Mouse (Mus musculus) limb, embryonic 14.5 days (tissue): Measurements from ENCODE around the gene Ppbp. TPM values are rescaled to one million over a fixed set of nuclear protein-coding genes. Genes with fewer than 3 reads are reported as not detected.

Experiments used
- ATAC-seq: fragments of 200-750 bp; cut with Nextera tagmentation; 2 replicates; pipeline ENCODE4 v1.8.0; 2017; ENCODE audit warnings: low read depth, moderate number of reproducible peaks, moderate TSS enrichment; ENCODE audit not compliant: low FRiP score
- DNase-seq: peaks from one replicate; pipeline ENCODE4 v3.0.0-alpha.2; 2015; ENCODE audit warnings: low spot score
- H3K27ac ChIP-seq: fragments of 300-500 bp; sonication (generic); replicated peaks from 2 replicates; pipeline ENCODE4 v1.5.1; 2014; ENCODE audit warnings: low read depth, mild to moderate bottlenecking, low read length, moderate library complexity, mixed read lengths
- H3K27me3 ChIP-seq: fragments of 300-500 bp; sonication (generic); 2 replicates; pipeline ENCODE4 v1.6.1; 2014; ENCODE audit warnings: low read length, mixed read lengths; ENCODE audit not compliant: control insufficient read depth, insufficient read depth
- H3K36me3 ChIP-seq: fragments of 300-500 bp; sonication (generic); 2 replicates; pipeline ENCODE4 v1.6.1; 2014; ENCODE audit warnings: mild to moderate bottlenecking, low read length, moderate library complexity, mixed read lengths; ENCODE audit not compliant: control insufficient read depth, insufficient read depth
- H3K4me1 ChIP-seq: fragments of 300-500 bp; sonication (generic); 2 replicates; pipeline ENCODE4 v1.6.1; 2014; ENCODE audit warnings: antibody characterized with exemption, low read length, mixed read lengths; ENCODE audit not compliant: control insufficient read depth, insufficient read depth
- H3K4me2 ChIP-seq: fragments of 300-500 bp; sonication (generic); replicated peaks from 2 replicates; pipeline ENCODE4 v1.6.1; 2014; ENCODE audit warnings: low read depth, mild to moderate bottlenecking, low read length, moderate library complexity; ENCODE audit not compliant: severe bottlenecking
- H3K4me3 ChIP-seq: fragments of 300-500 bp; sonication (generic); replicated peaks from 2 replicates; pipeline ENCODE4 v1.5.1; 2014; ENCODE audit warnings: low read length
- H3K9ac ChIP-seq: fragments of 300-500 bp; sonication (generic); 2 replicates; pipeline ENCODE4 v1.6.1; 2014; ENCODE audit warnings: mild to moderate bottlenecking, low read depth, low read length, moderate library complexity; ENCODE audit not compliant: severe bottlenecking
- H3K9me3 ChIP-seq: fragments of 300-500 bp; sonication (generic); 2 replicates; pipeline ENCODE4 v1.6.1; 2016; ENCODE audit warnings: low read length; ENCODE audit not compliant: control insufficient read depth
- POLR2A ChIP-seq: fragments of 200-500 bp; IDR thresholded peaks from 2 replicates; pipeline ENCODE4 v1.8.0; 2012; ENCODE audit warnings: inconsistent platforms, mild to moderate bottlenecking, moderate library complexity, borderline replicate concordance; ENCODE audit not compliant: insufficient read depth, insufficient read length; ENCODE audit errors: extremely low read depth
- WGBS: fragments of 180-500 bp; shearing (Covaris S2); extraction: QIAGEN DNeasy Blood & Tissue Kit; methylation state at CpG from one replicate; pipeline ENCODE4 v1.1.7; 2014; 5-methylcytosine and 5-hydroxymethylcytosine counted together
- polyA plus RNA-seq, 2 experiments: library from polyadenylated mRNA; depleted of rRNA in 1 of 2; stranded (reverse) in 1 of 2; unstranded in 1 of 2; fragments of >200 nt; fragmentation: Nextera tagmentation in 1 of 2; extraction: Ambion mirVana in 1 of 2; gene quantifications; 2 replicates each; pipeline versions ENCODE4 v1.2.1 to v1.2.3; 2012 to 2014

Ppbp gene
- polyA plus RNA-seq, 2 experiments: 1.6 to 3.0 TPM

GRCm38 (mm10) chr5:90775562-90775961 is 7.2 kb downstream of the Ppbp start:
- H3K4me3 ChIP-seq: no peak overlapping the region
- H3K36me3 ChIP-seq: no peaks in the 10 kb centered on the region
- no peak overlapping the region for H3K9ac ChIP-seq
- DNase-seq: no peak
- no peak for TF ChIP-seq POLR2A
- H3K27me3 ChIP-seq: no peaks in the 10 kb centered on the region
- H3K27ac ChIP-seq: no peak overlapping the region
- H3K9me3 ChIP-seq: no peaks in the 10 kb centered on the region
- ATAC-seq: no peak
- 89% methylated on average over 5 of the region's 5 CpGs for WGBS
- H3K4me2 ChIP-seq: no peak overlapping the region
- H3K4me1 ChIP-seq: no peaks in the 10 kb centered on the region

GRCm38 (mm10) chr5:90777621-90778020 is 9.3 kb downstream of the Ppbp start:
- H3K27ac ChIP-seq: no peak overlapping the region
- no peak for TF ChIP-seq POLR2A
- ATAC-seq (no peak), DNase-seq (no peak)
- H3K4me3 ChIP-seq: no peak overlapping the region
- H3K4me1 ChIP-seq: no peaks in the 10 kb centered on the region
- no peak overlapping the region for H3K9ac ChIP-seq
- H3K36me3 ChIP-seq: no peaks in the 10 kb centered on the region
- no peak overlapping the region for H3K4me2 ChIP-seq
- H3K27me3 ChIP-seq: no peaks in the 10 kb centered on the region
- WGBS: 72% methylated on average over 10 of the region's 10 CpGs
- H3K9me3 ChIP-seq: no peaks in the 10 kb centered on the region

- H3K27me3 ChIP-seq: no peaks in the 10 kb centered on the region
- DNase-seq (no peak), ATAC-seq (no peak)
- 75% methylated on average over 6 of the region's 6 CpGs for WGBS
- no peak overlapping the region for H3K4me2 ChIP-seq
- H3K9ac ChIP-seq: no peak overlapping the region
- TF ChIP-seq POLR2A: no peak
- H3K36me3 ChIP-seq: no peaks in the 10 kb centered on the region
- no peak overlapping the region for H3K27ac ChIP-seq
- no peaks in the 10 kb centered on the region for H3K9me3 ChIP-seq
- no peaks in the 10 kb centered on the region for H3K4me1 ChIP-seq
- no peak overlapping the region for H3K4me3 ChIP-seq
Observed at GRCm38 (mm10) chr5:90778856-90779255, 10.5 kb downstream of the Ppbp start.

- Histone ChIP-seq H3K4me2 (no peak overlapping the region), H3K9ac (no peak overlapping the region), H3K4me1 (peaks cover 3% of the 10 kb centered on the region; the same call in 1 of the 2 replicates), H3K27ac (no peak overlapping the region), H3K36me3 (no peaks in the 10 kb centered on the region), H3K27me3 (no peaks in the 10 kb centered on the region), H3K9me3 (no peaks in the 10 kb centered on the region), H3K4me3 (no peak overlapping the region)
- WGBS: 86% methylated on average over 3 of the region's 3 CpGs
- no peak for DNase-seq
- no peak for TF ChIP-seq POLR2A
- no peak for ATAC-seq
Observed at GRCm38 (mm10) chr5:90783697-90784096, 15.4 kb downstream of the Ppbp start.

GRCm38 (mm10) chr5:90785659-90786588 is 17.6 kb downstream of the Ppbp start, which contains the start of gene Cxcl3:
Gene Cxcl3, plus strand, starts transcription at chr5:90786103.
- 19% methylated on average over 21 of the region's 26 CpGs for WGBS
- Histone ChIP-seq H3K9ac (peak within 1 kb of the TSS; percentile 44; the same call in 1 of the 2 replicates), H3K4me3 (peak within 1 kb of the TSS; percentile 28), H3K27me3 (no peaks in the 10 kb centered on the region), H3K9me3 (no peaks in the 10 kb centered on the region), H3K4me1 (peaks cover 13% of the 10 kb centered on the region), H3K27ac (no peak within 1 kb of the TSS), H3K4me2 (peak within 1 kb of the TSS; percentile 71), H3K36me3 (no peaks in the 10 kb centered on the region)
- TF ChIP-seq POLR2A: no peak
- ATAC-seq (peak; percentile 56; the same call in 1 of the 2 replicates), DNase-seq (no peak)
